In genomic region chr17:29478271-29478670, GRCm38 (mm10) we compare ENCODE assay signal across 11 mouse cellular contexts.
"Had no signal": no experiment of that assay in that cellular context is flagged by ENCODE, and none has a peak within 500 bp of the region (broad histone marks: within the 10 kb centered on the region; RNA-seq: fewer than 3 reads in every experiment).

No protein-coding gene starts in this region.

- H3K4me1 ChIP-seq: limb, embryonic 15.5 days; midbrain, embryonic 15.5 days; neural tube, embryonic 13.5 days had no signal

- H3K36me3 ChIP-seq: limb, embryonic 15.5 days; midbrain, embryonic 15.5 days; neural tube, embryonic 13.5 days had no signal

- H3K27me3 ChIP-seq: limb, embryonic 15.5 days; megakaryocyte, embryonic 14.5 days; midbrain, embryonic 15.5 days; neural tube, embryonic 13.5 days had no signal

- H3K4me3 ChIP-seq: limb, embryonic 15.5 days; megakaryocyte, embryonic 14.5 days; midbrain, embryonic 15.5 days; neural tube, embryonic 13.5 days had no signal

- H3K27ac ChIP-seq: kidney, postnatal 0 days; limb, embryonic 15.5 days; liver, embryonic 14.5 days; midbrain, embryonic 15.5 days; neural tube, embryonic 13.5 days had no signal

- DNase-seq: kidney, adult 9 months; layer of hippocampus, postnatal 36 days; lung, adult 18-20 months; retina, postnatal 1 day; thymus, postnatal 25 days had no signal
